Mouse (Mus musculus) intestine, embryonic 16.5 days (tissue): Measurements from ENCODE around the gene Esrrg. TPM values are rescaled to one million over a fixed set of nuclear protein-coding genes. Genes with fewer than 3 reads are reported as not detected.

Experiments
- ATAC-seq: fragments of 200-750 bp; cut with Nextera tagmentation; 2 replicates; pipeline ENCODE4 v1.8.0; 2017; ENCODE audit warnings: moderate TSS enrichment, moderate library complexity
- H3K27ac ChIP-seq: fragments of 300-500 bp; sonication (generic); 2 replicates; pipeline ENCODE4 v1.5.1; 2014; ENCODE audit warnings: mild to moderate bottlenecking, low read length
- H3K27me3 ChIP-seq: fragments of 300-500 bp; sonication (generic); replicated peaks from 2 replicates; pipeline ENCODE4 v1.6.1; 2014; ENCODE audit warnings: low read length, control low read depth, mixed read lengths; ENCODE audit not compliant: control insufficient read depth, insufficient read depth
- H3K36me3 ChIP-seq: fragments of 300-500 bp; sonication (generic); 2 replicates; pipeline ENCODE4 v1.6.1; 2014; ENCODE audit warnings: low read length, control low read depth; ENCODE audit not compliant: control insufficient read depth, insufficient read depth
- H3K4me1 ChIP-seq: fragments of 300-500 bp; sonication (generic); 2 replicates; pipeline ENCODE4 v1.6.1; 2014; ENCODE audit warnings: low read length, control low read depth, mixed read lengths; ENCODE audit not compliant: control insufficient read depth, insufficient read depth
- H3K4me2 ChIP-seq: fragments of 300-500 bp; sonication (generic); 2 replicates; pipeline ENCODE4 v1.6.1; 2014; ENCODE audit warnings: low read depth, low read length, control low read depth
- H3K4me3 ChIP-seq: fragments of 300-500 bp; sonication (generic); 2 replicates; pipeline ENCODE4 v1.5.1; 2014; ENCODE audit warnings: mild to moderate bottlenecking, low read length
- H3K9ac ChIP-seq: fragments of 300-500 bp; sonication (generic); 2 replicates; pipeline ENCODE4 v1.6.1; 2014; ENCODE audit warnings: low read depth, low read length
- H3K9me3 ChIP-seq: fragments of 300-500 bp; sonication (generic); 2 replicates; pipeline ENCODE4 v1.6.1; 2016; ENCODE audit warnings: low read length, control low read depth; ENCODE audit not compliant: control insufficient read depth
- WGBS: fragments of 180-500 bp; shearing (Covaris S2); extraction: QIAGEN DNeasy Blood & Tissue Kit; methylation state at CpG from one replicate; pipeline ENCODE4 v1.1.7; 2014; 5-methylcytosine and 5-hydroxymethylcytosine counted together
- polyA plus RNA-seq: library from polyadenylated mRNA; unstranded; fragments of >200 nt; fragmentation: Nextera tagmentation; extraction: Ambion mirVana; gene quantifications from 2 replicates; pipeline ENCODE4 v1.2.1, GENCODE M21; 2015

The Esrrg gene
- polyA plus RNA-seq, 1 experiment from 2014 or later, result 3.6 TPM

- Histone ChIP-seq H3K27ac (no peak overlapping the region), H3K9me3 (no peaks in the 10 kb centered on the region), H3K4me3 (no peak overlapping the region), H3K9ac (no peak overlapping the region), H3K4me1 (no peaks in the 10 kb centered on the region), H3K4me2 (no peak overlapping the region), H3K36me3 (no peaks in the 10 kb centered on the region), H3K27me3 (no peaks in the 10 kb centered on the region)
- ATAC-seq, result no peak
- WGBS, result 86% methylated on average over 11 of the region's 11 CpGs
Observed at GRCm38 (mm10) chr1:187691846-187692525, 83.4 kb downstream of the Esrrg start.

DNA sequence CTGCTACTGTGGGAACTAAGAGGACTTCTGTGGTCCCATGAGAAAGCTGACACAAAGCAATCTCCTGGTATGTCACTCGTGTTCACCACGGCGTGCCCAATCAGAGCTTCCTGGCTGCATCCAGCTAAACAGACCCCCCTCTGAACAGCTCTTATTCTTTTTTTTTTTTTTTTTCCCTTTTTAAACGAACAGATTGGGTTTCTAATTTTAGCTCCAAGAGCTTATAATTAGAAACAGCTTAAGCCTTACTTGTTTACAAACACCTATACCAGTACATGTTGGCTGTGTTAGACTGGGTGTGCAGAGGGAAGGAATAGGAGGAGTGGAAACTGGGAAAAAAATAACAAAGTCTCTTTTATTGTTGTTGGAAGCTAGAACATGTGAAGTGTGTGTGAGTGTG, 86.3 kb downstream of the Esrrg start:
- Histone ChIP-seq H3K27me3 (no peaks in the 10 kb centered on the region), H3K9ac (no peak overlapping the region), H3K4me2 (no peak overlapping the region), H3K4me3 (no peak overlapping the region), H3K9me3 (no peaks in the 10 kb centered on the region), H3K27ac (no peak overlapping the region), H3K4me1 (no peaks in the 10 kb centered on the region), H3K36me3 (no peaks in the 10 kb centered on the region)
- 69% methylated on average over 4 of the region's 4 CpGs for WGBS
- ATAC-seq, result no peak

GRCm38 (mm10) chr1:187698201-187698600, 89.6 kb downstream of the Esrrg start:
- Histone ChIP-seq H3K9ac (no peak overlapping the region), H3K27me3 (no peaks in the 10 kb centered on the region), H3K36me3 (no peaks in the 10 kb centered on the region), H3K27ac (no peak overlapping the region), H3K4me1 (no peaks in the 10 kb centered on the region), H3K4me3 (no peak overlapping the region), H3K9me3 (no peaks in the 10 kb centered on the region), H3K4me2 (no peak overlapping the region)
- 92% methylated on average over 9 of the region's 9 CpGs for WGBS
- no peak for ATAC-seq

DNA sequence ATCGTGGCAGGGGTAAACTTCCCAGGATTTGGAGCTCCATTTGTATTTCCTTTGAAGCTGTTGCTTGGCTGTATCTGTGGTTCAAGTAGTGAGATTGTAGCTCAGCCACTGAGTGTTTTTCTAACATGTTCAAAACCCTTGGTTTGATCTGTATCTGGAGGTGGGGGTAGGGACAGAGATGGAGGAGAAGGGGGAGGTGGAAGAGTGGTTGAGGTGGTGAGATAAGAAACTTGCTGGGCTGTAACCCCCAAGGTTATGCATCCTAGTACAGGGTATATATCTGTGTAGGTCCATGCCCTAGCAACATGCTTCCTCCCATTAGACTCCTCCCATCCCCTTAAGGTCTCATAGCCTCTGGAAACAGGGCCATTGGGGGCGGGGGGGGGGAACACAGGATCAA, 92.4 kb downstream of the Esrrg start:
- WGBS, result 71% methylated on average over 2 of the region's 2 CpGs
- Histone ChIP-seq H3K9me3 (no peaks in the 10 kb centered on the region), H3K9ac (no peak overlapping the region), H3K27ac (no peak overlapping the region), H3K36me3 (no peaks in the 10 kb centered on the region), H3K4me1 (0 out of 2 replicates have a peak, but pooled peaks cover 3% of the 10 kb centered on the region), H3K27me3 (no peaks in the 10 kb centered on the region), H3K4me2 (no peak overlapping the region), H3K4me3 (no peak overlapping the region)
- no peak for ATAC-seq

- whole genome bisulfite sequencing, result 92% methylated on average over 4 of the region's 4 CpGs
- H3K9me3 ChIP-seq, result no peaks in the 10 kb centered on the region
- H3K36me3 ChIP-seq, result no peaks in the 10 kb centered on the region
- H3K4me2 ChIP-seq, result no peak overlapping the region
- no peak for ATAC-seq
- H3K4me1 ChIP-seq, result 0 out of 2 replicates have a peak, but pooled peaks cover 5% of the 10 kb centered on the region
- no peak overlapping the region for H3K9ac ChIP-seq
- H3K4me3 ChIP-seq, result no peak overlapping the region
- H3K27ac ChIP-seq, result no peak overlapping the region
- no peaks in the 10 kb centered on the region for H3K27me3 ChIP-seq
Observed at GRCm38 (mm10) chr1:187704921-187705320, 96.3 kb downstream of the Esrrg start.

DNA sequence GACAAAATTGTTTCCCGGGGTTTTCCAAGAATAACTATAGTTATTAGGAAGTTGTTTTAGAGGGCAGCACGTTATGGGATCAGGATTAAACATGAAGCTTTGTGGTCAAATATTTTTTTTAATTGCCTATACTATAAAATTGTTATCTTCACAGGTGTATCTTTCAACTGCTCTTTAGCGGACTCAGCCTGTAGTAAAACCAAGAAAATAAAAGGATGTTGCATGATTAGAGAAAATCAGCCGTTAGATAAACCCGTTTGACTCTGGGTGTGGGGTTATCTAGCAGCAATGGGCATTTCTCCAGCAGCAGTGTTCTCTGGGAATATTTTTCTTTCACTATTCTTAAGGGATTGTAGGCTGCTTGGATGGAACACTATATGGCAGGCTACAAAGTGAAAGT, 96.8 kb downstream of the Esrrg start:
- Histone ChIP-seq H3K9me3 (no peaks in the 10 kb centered on the region), H3K9ac (no peak overlapping the region), H3K27ac (no peak overlapping the region), H3K4me1 (0 out of 2 replicates have a peak, but pooled peaks cover 5% of the 10 kb centered on the region), H3K36me3 (no peaks in the 10 kb centered on the region), H3K4me2 (no peak overlapping the region), H3K27me3 (no peaks in the 10 kb centered on the region), H3K4me3 (no peak overlapping the region)
- ATAC-seq, result no peak
- 66% methylated on average over 5 of the region's 5 CpGs for WGBS

DNA sequence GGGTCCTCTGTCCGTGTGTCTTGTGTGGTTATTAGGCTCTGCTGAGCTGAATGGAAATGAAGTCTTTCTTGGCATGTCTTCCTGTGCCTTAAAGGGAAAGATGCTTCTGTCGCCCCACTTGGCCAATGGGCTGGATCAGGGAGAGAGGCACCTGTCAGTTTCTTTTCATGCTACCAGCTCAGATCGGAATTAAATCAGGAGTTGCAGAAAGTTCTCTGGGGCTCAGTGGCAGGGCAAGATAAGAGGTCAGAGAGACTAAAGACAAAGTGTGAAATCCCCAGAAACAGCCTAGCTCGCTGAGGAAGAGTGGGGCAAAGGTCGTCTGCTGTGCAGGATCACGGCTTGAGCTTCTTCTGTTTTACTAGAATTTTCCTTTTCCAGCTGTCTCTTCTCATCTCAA, 97.5 kb downstream of the Esrrg start:
- H3K27ac ChIP-seq, result no peak overlapping the region
- no peak overlapping the region for H3K4me3 ChIP-seq
- 39% methylated on average over 6 of the region's 6 CpGs for WGBS
- peak; percentile 56; the same call in 1 of the 2 replicates for ATAC-seq
- 0 out of 2 replicates have a peak overlapping the region, but pooled peaks have one; percentile 0 for H3K4me2 ChIP-seq
- no peaks in the 10 kb centered on the region for H3K27me3 ChIP-seq
- no peaks in the 10 kb centered on the region for H3K36me3 ChIP-seq
- no peak overlapping the region for H3K9ac ChIP-seq
- 0 out of 2 replicates have a peak, but pooled peaks cover 5% of the 10 kb centered on the region for H3K4me1 ChIP-seq
- H3K9me3 ChIP-seq, result no peaks in the 10 kb centered on the region

DNA sequence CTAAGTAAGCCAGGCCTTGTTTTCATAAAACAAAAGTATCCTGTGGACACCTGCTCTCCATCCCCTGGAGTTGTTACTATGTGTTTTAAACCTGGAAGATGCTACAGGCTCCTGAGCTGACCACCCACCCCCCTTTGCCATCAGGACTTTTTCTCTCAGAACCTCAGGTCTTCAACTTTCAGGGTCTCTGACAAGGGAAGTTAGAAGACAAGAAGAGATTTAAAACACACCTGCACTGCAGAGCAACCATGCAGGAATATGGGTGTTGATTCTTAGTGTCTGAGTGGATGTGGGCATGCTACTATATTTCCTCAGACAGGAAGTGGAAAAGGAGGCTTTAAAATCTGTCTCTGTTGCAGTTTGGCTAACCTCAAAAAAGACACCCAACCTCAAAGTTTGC, 98.6 kb downstream of the Esrrg start:
- Histone ChIP-seq H3K9ac (no peak overlapping the region), H3K27me3 (no peaks in the 10 kb centered on the region), H3K4me2 (no peak overlapping the region), H3K4me1 (0 out of 2 replicates have a peak, but pooled peaks cover 5% of the 10 kb centered on the region), H3K4me3 (no peak overlapping the region), H3K36me3 (no peaks in the 10 kb centered on the region), H3K27ac (no peak overlapping the region), H3K9me3 (no peaks in the 10 kb centered on the region)
- no peak for ATAC-seq

DNA sequence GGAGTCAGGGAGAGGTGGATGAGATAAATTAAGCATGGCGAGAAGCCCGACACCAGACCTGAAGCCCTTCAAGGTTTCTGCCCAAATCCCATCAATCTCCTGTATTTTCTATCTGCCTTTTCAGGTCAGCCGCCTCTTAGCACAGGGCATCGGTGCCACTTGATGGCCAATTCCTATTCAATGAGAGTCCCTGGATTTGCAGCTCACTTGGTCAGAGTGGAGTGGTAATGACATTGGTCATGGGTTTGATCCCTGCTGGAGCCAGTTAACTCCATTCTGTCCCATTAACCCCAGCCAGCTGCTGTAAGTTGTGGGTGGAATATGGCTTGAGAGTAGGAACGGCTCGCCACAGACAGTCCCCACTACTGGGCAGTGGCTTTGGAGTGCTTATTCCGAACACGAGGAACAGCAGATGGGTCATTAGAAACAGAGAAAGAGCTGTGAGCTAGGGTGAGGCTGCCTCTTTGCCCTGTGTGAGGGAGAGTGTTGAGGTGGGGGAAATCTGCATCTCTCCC, 101.9 kb downstream of the Esrrg start:
- 90% methylated on average over 8 of the region's 8 CpGs for WGBS
- Histone ChIP-seq H3K36me3 (no peaks in the 10 kb centered on the region), H3K4me1 (0 out of 2 replicates have a peak, but pooled peaks cover 5% of the 10 kb centered on the region), H3K9me3 (no peaks in the 10 kb centered on the region), H3K27me3 (no peaks in the 10 kb centered on the region), H3K4me3 (no peak overlapping the region), H3K9ac (no peak overlapping the region), H3K27ac (no peak overlapping the region), H3K4me2 (no peak overlapping the region)
- no peak for ATAC-seq

DNA sequence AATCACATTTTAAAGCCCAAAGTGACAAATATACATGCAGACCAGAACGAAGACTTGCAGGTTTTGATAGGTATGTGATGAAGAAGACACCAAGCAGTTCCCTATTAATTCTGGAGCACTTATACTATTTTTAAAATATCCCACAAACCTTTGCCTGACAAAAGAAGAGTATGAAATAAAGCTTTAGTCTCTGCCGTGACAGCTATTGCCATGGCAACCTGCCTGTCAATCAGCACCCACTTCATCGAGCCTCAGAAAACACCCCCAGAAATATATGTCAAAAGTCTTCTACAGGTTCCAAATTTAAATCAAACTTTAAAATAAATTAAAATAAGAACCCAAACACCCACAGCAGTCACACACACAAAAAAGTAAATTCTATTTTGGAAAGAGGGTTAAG, 112.4 kb downstream of the Esrrg start:
- no peaks in the 10 kb centered on the region for H3K36me3 ChIP-seq
- H3K27ac ChIP-seq, result no peak overlapping the region
- 77% methylated on average over 3 of the region's 3 CpGs for WGBS
- H3K9me3 ChIP-seq, result no peaks in the 10 kb centered on the region
- H3K4me2 ChIP-seq, result no peak overlapping the region
- no peaks in the 10 kb centered on the region for H3K27me3 ChIP-seq
- ATAC-seq, result no peak
- H3K9ac ChIP-seq, result no peak overlapping the region
- no peaks in the 10 kb centered on the region for H3K4me1 ChIP-seq
- no peak overlapping the region for H3K4me3 ChIP-seq
